8 mouse cellular contexts compared by ENCODE assay signal in the genomic region with DNA sequence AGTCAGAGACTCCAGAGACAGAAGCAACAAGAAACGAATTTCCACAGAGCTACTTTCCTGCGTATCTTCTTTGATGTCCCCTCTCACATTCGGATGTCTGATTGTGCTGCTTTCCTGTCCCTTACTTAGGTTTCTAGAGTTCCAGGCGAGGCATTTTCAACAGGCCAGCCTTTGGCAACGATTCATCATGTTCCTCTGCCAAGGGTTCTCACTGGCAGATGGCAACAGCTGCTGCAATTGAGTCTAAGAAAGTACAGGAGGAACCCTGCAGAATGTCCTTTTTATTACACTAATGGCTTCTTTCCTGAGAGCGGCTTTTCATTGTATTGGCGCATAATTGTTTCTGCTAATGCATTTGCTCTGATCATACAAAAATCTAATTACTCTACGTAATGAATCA.
DNase-seq lines count a peak whose midpoint lies in the region; ATAC-seq and TF ChIP-seq lines count a peak whose summit lies in the region.

No protein-coding gene starts in this region.

- no peak for TF ChIP-seq POLR2A in liver, adult 2 months (IDR thresholded peaks at IDR 0.05; ENCODE audit: extremely low read depth, insufficient read depth, low read length)
- TF ChIP-seq POLR2A in bone marrow macrophage, adult 2 months (IDR thresholded peaks at IDR 0.05; ENCODE audit: borderline replicate concordance, low read depth, low read length) = no peak

- no peak for TF ChIP-seq CTCF in liver, adult 2 months (IDR thresholded peaks at IDR 0.05; ENCODE audit: low read depth, low read length)
- no peak for TF ChIP-seq CTCF in bone marrow macrophage, adult 2 months (IDR thresholded peaks at IDR 0.05; ENCODE audit: low read depth, low read length)
- TF ChIP-seq CTCF in liver, postnatal 0 days (IDR thresholded peaks at IDR 0.05; ENCODE audit: low read depth) = no peak

- no peaks in the 10 kb centered on the region for H3K36me3 ChIP-seq in liver, adult 2 months (ENCODE audit: control insufficient read depth, insufficient read depth, low read length)
- H3K36me3 ChIP-seq in liver, embryonic 12.5 days = no peaks in the 10 kb centered on the region
- no peaks in the 10 kb centered on the region for H3K36me3 ChIP-seq in embryonic facial prominence, embryonic 15.5 days
- H3K36me3 ChIP-seq in hindbrain, embryonic 14.5 days (replicated peaks; ENCODE audit: control insufficient read depth, insufficient read depth) = no peaks in the 10 kb centered on the region
- no peaks in the 10 kb centered on the region for H3K36me3 ChIP-seq in liver, postnatal 0 days (replicated peaks; ENCODE audit: insufficient read depth, low read length)
- H3K36me3 ChIP-seq in stomach, embryonic 14.5 days (ENCODE audit: control insufficient read depth, insufficient read depth, low read length) = no peaks in the 10 kb centered on the region

- no peaks in the 10 kb centered on the region for H3K79me2 ChIP-seq in liver, adult 2 months (ENCODE audit: control insufficient read depth, insufficient read depth, low read length)

- H3K4me1 ChIP-seq in liver, adult 2 months (ENCODE audit: control insufficient read depth, insufficient read depth, low read length) = no peaks in the 10 kb centered on the region
- H3K4me1 ChIP-seq in liver, embryonic 12.5 days = 0 out of 2 replicates have a peak, but pooled peaks cover 3% of the 10 kb centered on the region
- H3K4me1 ChIP-seq in bone marrow macrophage, adult 2 months (ENCODE audit: control insufficient read depth, insufficient read depth, low read length) = peaks cover 36% of the 10 kb centered on the region
- H3K4me1 ChIP-seq in embryonic facial prominence, embryonic 15.5 days = no peaks in the 10 kb centered on the region; the same call in 1 of the 2 replicates
- peaks cover 13% of the 10 kb centered on the region for H3K4me1 ChIP-seq in hindbrain, embryonic 14.5 days (replicated peaks; ENCODE audit: control insufficient read depth, insufficient read depth, low read length)
- peaks cover 14% of the 10 kb centered on the region for H3K4me1 ChIP-seq in liver, postnatal 0 days (ENCODE audit: insufficient read depth)
- H3K4me1 ChIP-seq in stomach, embryonic 14.5 days (ENCODE audit: control insufficient read depth, insufficient read depth, low read length) = 0 out of 2 replicates have a peak, but pooled peaks cover 5% of the 10 kb centered on the region

- no peaks in the 10 kb centered on the region for H3K27me3 ChIP-seq in liver, adult 2 months (ENCODE audit: control insufficient read depth, insufficient read depth, low read length)
- H3K27me3 ChIP-seq in liver, embryonic 12.5 days (replicated peaks) = no peaks in the 10 kb centered on the region
- no peaks in the 10 kb centered on the region for H3K27me3 ChIP-seq in embryonic facial prominence, embryonic 15.5 days
- H3K27me3 ChIP-seq in hindbrain, embryonic 14.5 days (ENCODE audit: control insufficient read depth, insufficient read depth, low read length) = no peaks in the 10 kb centered on the region
- H3K27me3 ChIP-seq in liver, postnatal 0 days (ENCODE audit: insufficient read depth, low read length) = no peaks in the 10 kb centered on the region
- no peaks in the 10 kb centered on the region for H3K27me3 ChIP-seq in stomach, embryonic 14.5 days (ENCODE audit: control insufficient read depth, insufficient read depth, low read length)

- no peak overlapping the region for H3K9ac ChIP-seq in liver, adult 2 months (ENCODE audit: low read depth, low read length)
- H3K9ac ChIP-seq in liver, embryonic 12.5 days = no peak overlapping the region
- H3K9ac ChIP-seq in embryonic facial prominence, embryonic 15.5 days = no peak overlapping the region
- no peak overlapping the region for H3K9ac ChIP-seq in hindbrain, embryonic 14.5 days
- H3K9ac ChIP-seq in liver, postnatal 0 days (replicated peaks) = no peak overlapping the region
- no peak overlapping the region for H3K9ac ChIP-seq in stomach, embryonic 14.5 days (replicated peaks; ENCODE audit: low read depth, low read length)

- TF ChIP-seq EP300 in liver, postnatal 0 days (IDR thresholded peaks at IDR 0.05; ENCODE audit: low read depth) = no peak

- H3K9me3 ChIP-seq in liver, embryonic 12.5 days (replicated peaks) = no peaks in the 10 kb centered on the region
- H3K9me3 ChIP-seq in embryonic facial prominence, embryonic 15.5 days (replicated peaks) = no peaks in the 10 kb centered on the region
- no peaks in the 10 kb centered on the region for H3K9me3 ChIP-seq in hindbrain, embryonic 14.5 days (ENCODE audit: control insufficient read depth, low read length)
- no peaks in the 10 kb centered on the region for H3K9me3 ChIP-seq in liver, postnatal 0 days (ENCODE audit: low read length)
- no peaks in the 10 kb centered on the region for H3K9me3 ChIP-seq in stomach, embryonic 14.5 days (ENCODE audit: control insufficient read depth, low read depth, low read length)

- ATAC-seq in liver, embryonic 12.5 days = no peak
- ATAC-seq in embryonic facial prominence, embryonic 15.5 days (ENCODE audit: insufficient number of reproducible peaks, low FRiP score, low TSS enrichment, low read depth) = no peak
- ATAC-seq in hindbrain, embryonic 14.5 days (ENCODE audit: low FRiP score) = peak; percentile 56; the same call in 1 of the 2 replicates
- no peak for ATAC-seq in liver, postnatal 0 days
- no peak for ATAC-seq in stomach, embryonic 14.5 days (ENCODE audit: insufficient number of reproducible peaks, insufficient read depth, low FRiP score, low read depth)
- no peak for ATAC-seq in CD4-positive, CD25-positive, alpha-beta regulatory T cell, adult 4 months

- WGBS in liver, adult 2 months = 70% methylated on average over 8 of the region's 8 CpGs
- 54% methylated on average over 8 of the region's 8 CpGs for WGBS in liver, embryonic 12.5 days (ENCODE audit: insufficient replicate concordance)
- WGBS in embryonic facial prominence, embryonic 15.5 days = 42% methylated on average over 8 of the region's 8 CpGs
- 33% methylated on average over 8 of the region's 8 CpGs for WGBS in hindbrain, embryonic 14.5 days
- 62% methylated on average over 8 of the region's 8 CpGs for WGBS in liver, postnatal 0 days (ENCODE audit: insufficient replicate concordance)
- 34% methylated on average over 8 of the region's 8 CpGs for WGBS in stomach, embryonic 14.5 days

- DNase-seq in liver, adult 2 months (ENCODE audit: extremely low read depth, low read depth, low spot score) = no peak
- DNase-seq in hindbrain, embryonic 14.5 days (ENCODE audit: low spot score) = peak; percentile 71
- DNase-seq in liver, postnatal 0 days = no peak

- peak overlapping the region; percentile 34; the same call in 1 of the 2 replicates for H3K27ac ChIP-seq in liver, adult 2 months (replicated peaks; ENCODE audit: insufficient read depth, low read depth, low read length)
- no peak overlapping the region for H3K27ac ChIP-seq in liver, embryonic 12.5 days
- peak overlapping the region; percentile 98 for H3K27ac ChIP-seq in bone marrow macrophage, adult 2 months (ENCODE audit: insufficient read depth, low read depth, low read length)
- 0 out of 2 replicates have a peak overlapping the region, but pooled peaks have one; percentile 28 for H3K27ac ChIP-seq in embryonic facial prominence, embryonic 15.5 days (replicated peaks)
- H3K27ac ChIP-seq in hindbrain, embryonic 14.5 days = peak overlapping the region; percentile 60
- peak overlapping the region; percentile 71 for H3K27ac ChIP-seq in liver, postnatal 0 days (ENCODE audit: low read depth)
- peak overlapping the region; percentile 52; the same call in 1 of the 2 replicates for H3K27ac ChIP-seq in stomach, embryonic 14.5 days (ENCODE audit: low read length)

- no peak overlapping the region for H3K4me3 ChIP-seq in liver, adult 2 months (ENCODE audit: insufficient read depth, low read depth, low read length)
- H3K4me3 ChIP-seq in liver, embryonic 12.5 days = no peak overlapping the region
- no peak overlapping the region for H3K4me3 ChIP-seq in bone marrow macrophage, adult 2 months (ENCODE audit: insufficient read depth, low read length)
- H3K4me3 ChIP-seq in embryonic facial prominence, embryonic 15.5 days (replicated peaks) = no peak overlapping the region
- H3K4me3 ChIP-seq in hindbrain, embryonic 14.5 days (replicated peaks; ENCODE audit: low read length) = no peak overlapping the region
- no peak overlapping the region for H3K4me3 ChIP-seq in liver, postnatal 0 days (ENCODE audit: low read depth, low read length)
- no peak overlapping the region for H3K4me3 ChIP-seq in stomach, embryonic 14.5 days (ENCODE audit: low read depth, low read length)

- no peak overlapping the region for H3K4me2 ChIP-seq in liver, embryonic 12.5 days
- no peak overlapping the region for H3K4me2 ChIP-seq in embryonic facial prominence, embryonic 15.5 days (replicated peaks)
- H3K4me2 ChIP-seq in hindbrain, embryonic 14.5 days (replicated peaks) = peak overlapping the region; percentile 7; the same call in 1 of the 2 replicates
- H3K4me2 ChIP-seq in liver, postnatal 0 days (ENCODE audit: low read depth, low read length) = no peak overlapping the region
- no peak overlapping the region for H3K4me2 ChIP-seq in stomach, embryonic 14.5 days (replicated peaks; ENCODE audit: low read depth, low read length)
